Mouse (Mus musculus) ES-Bruce4 (cell line): ENCODE data around the gene Tbl3. TPM values are rescaled to one million over a fixed set of nuclear protein-coding genes. Genes with fewer than 3 reads are reported as not detected.

Source experiments
- H3K27ac ChIP-seq: 2 replicates; pipeline ENCODE4 v1.5.1; 2012; ENCODE audit warnings: low read length, inconsistent platforms; ENCODE audit not compliant: insufficient read depth
- H3K27me3 ChIP-seq: 2 replicates; pipeline ENCODE4 v1.6.1; 2012; ENCODE audit warnings: mild to moderate bottlenecking, low read length, inconsistent platforms; ENCODE audit not compliant: control insufficient read depth, poor library complexity, insufficient read depth, severe bottlenecking
- H3K36me3 ChIP-seq: 2 replicates; pipeline ENCODE4 v1.6.1; 2012; ENCODE audit warnings: inconsistent platforms, mild to moderate bottlenecking, low read length, moderate library complexity; ENCODE audit not compliant: control insufficient read depth, poor library complexity, insufficient read depth, severe bottlenecking
- H3K4me1 ChIP-seq: one replicate; pipeline ENCODE4 v1.8.1; 2011; ENCODE audit warnings: low read length; ENCODE audit not compliant: control insufficient read depth, insufficient read depth
- H3K4me3 ChIP-seq: 2 replicates; pipeline ENCODE4 v1.5.1; 2011; ENCODE audit warnings: low read depth, mild to moderate bottlenecking, low read length
- H3K9ac ChIP-seq: 2 replicates; pipeline ENCODE4 v1.6.1; 2012; ENCODE audit warnings: low read depth, mild to moderate bottlenecking, inconsistent platforms; ENCODE audit not compliant: poor library complexity, severe bottlenecking
- H3K9me3 ChIP-seq: replicated peaks from 2 replicates; pipeline ENCODE4 v1.6.1; 2012; ENCODE audit warnings: mild to moderate bottlenecking, low read length, inconsistent platforms; ENCODE audit not compliant: control insufficient read depth, poor library complexity, insufficient read depth, severe bottlenecking
- CTCF ChIP-seq: IDR thresholded peaks from one replicate; pipeline ENCODE4 v1.8.1; 2011; ENCODE audit warnings: low read depth, low read length
- EP300 ChIP-seq: IDR thresholded peaks from 2 replicates; pipeline ENCODE4 v1.6.1; 2011; ENCODE audit warnings: low read depth, low read length; ENCODE audit not compliant: insufficient read depth
- POLR2A ChIP-seq: IDR thresholded peaks from one replicate; pipeline ENCODE4 v1.8.1; 2011; ENCODE audit warnings: low read length; ENCODE audit not compliant: insufficient read depth
- polyA plus RNA-seq: library from polyadenylated mRNA; stranded (reverse); fragments of >200 nt; gene quantifications from 2 replicates; pipeline ENCODE4 v1.2.4, GENCODE M21; 2011; ENCODE audit warnings: low read depth; ENCODE audit not compliant: missing spikeins, insufficient read depth, insufficient read length

Tbl3 gene
- polyA plus RNA-seq, 1 experiment = 44.4 TPM

DNA sequence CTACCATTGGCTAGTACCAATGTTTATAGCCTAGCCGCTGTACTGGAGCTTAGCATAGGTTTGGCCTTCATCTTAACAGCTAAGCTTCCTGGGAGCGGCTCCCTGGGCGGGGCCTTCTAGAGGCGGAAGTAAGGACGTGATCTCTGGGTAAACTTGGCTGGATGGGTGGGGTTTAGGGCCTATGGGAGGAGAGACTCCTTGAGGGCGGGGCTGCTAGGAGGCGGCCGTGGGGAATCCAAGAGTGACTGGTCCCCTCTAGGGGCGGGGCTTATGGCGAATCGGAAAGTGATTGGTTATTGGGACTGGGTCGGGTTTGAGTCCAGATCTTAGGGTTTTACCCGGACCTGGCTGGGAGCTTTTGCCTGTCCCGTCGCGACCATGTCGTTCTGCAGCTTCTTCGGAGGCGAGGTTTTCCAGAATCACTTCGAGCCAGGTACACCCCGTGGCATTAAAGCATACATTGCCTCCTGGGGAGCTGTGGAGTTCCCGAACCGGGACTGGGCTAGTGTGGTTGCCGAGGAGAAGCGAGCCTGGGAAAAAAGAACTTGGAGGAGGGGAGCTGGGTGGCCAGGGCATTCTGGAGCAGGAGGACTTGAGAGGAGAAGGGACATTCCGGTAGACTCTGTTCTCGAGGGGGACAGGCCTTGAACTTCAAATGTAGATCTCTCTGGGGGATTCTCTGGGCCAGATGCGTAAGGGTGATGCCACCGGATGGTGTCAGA lies 29.0 kb upstream of the Tbl3 start, which contains the start of gene Msrb1:
Msrb1 (plus strand) TSS at position 313 of the 722 bp plus-strand sequence.
- Histone ChIP-seq H3K27ac (0 out of 2 replicates have a peak within 1 kb of the TSS, but pooled peaks have one; percentile 23), H3K27me3 (no peaks in the 10 kb centered on the region), H3K4me3 (peak within 1 kb of the TSS; percentile 88), H3K36me3 (no peaks in the 10 kb centered on the region), H3K4me1 (peaks cover 2% of the 10 kb centered on the region), H3K9me3 (no peaks in the 10 kb centered on the region), H3K9ac (peak within 1 kb of the TSS; percentile 33)
- TF ChIP-seq POLR2A = peak; percentile 69
- no peak for TF ChIP-seq CTCF

DNA sequence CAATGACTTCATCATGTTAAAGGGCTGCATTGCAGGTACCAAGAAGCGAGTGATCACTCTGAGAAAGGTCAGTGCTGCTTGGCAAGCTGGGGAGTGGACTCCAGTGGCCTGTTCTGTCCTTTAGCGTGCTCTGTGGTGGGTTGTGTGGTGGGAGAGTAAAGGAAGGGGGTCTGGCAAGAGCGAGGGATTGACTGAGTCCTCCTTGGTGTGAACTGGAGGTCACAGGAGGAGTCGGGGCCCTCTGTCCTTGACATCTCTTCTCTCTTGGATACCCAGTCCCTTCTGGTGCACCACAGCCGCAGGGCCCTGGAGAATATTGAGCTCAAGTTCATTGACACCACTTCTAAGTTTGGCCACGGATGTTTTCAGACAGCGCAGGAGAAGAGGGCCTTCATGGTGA lies 28.0 kb upstream of the Tbl3 start:
- no peak overlapping the region for H3K4me3 ChIP-seq
- H3K27ac ChIP-seq = 0 out of 2 replicates have a peak overlapping the region, but pooled peaks have one; percentile 23
- TF ChIP-seq EP300 = no peak
- no peak for TF ChIP-seq POLR2A
- no peak for TF ChIP-seq CTCF
- no peaks in the 10 kb centered on the region for H3K9me3 ChIP-seq
- H3K27me3 ChIP-seq = no peaks in the 10 kb centered on the region
- H3K4me1 ChIP-seq = peaks cover 2% of the 10 kb centered on the region
- H3K36me3 ChIP-seq = no peaks in the 10 kb centered on the region
- peak overlapping the region; percentile 33; the same call in 1 of the 2 replicates for H3K9ac ChIP-seq

DNA sequence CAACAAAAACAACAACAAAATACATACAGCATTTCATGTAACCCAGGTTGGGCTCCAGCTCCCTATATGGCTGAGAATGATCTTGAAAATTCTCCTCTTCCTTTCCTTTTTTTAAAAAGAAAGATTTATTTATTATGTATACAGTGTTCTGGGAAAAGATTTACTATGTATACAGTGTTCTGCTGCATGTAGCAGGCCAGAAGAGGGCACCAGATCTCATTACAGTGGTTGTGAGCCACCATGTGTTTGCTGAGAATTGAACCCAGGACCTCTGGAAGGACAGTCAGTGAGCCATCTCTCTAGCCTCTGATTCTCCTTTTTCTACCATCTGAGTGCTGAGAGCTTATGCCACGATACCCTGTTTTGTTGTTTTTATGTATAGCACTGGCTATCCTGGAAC lies 27.1 kb upstream of the Tbl3 start:
- no peak for TF ChIP-seq CTCF
- no peak for TF ChIP-seq POLR2A
- no peak for TF ChIP-seq EP300
- no peak overlapping the region for H3K27ac ChIP-seq
- no peak overlapping the region for H3K9ac ChIP-seq
- H3K9me3 ChIP-seq = no peaks in the 10 kb centered on the region
- peaks cover 2% of the 10 kb centered on the region for H3K4me1 ChIP-seq
- H3K27me3 ChIP-seq = no peaks in the 10 kb centered on the region
- H3K4me3 ChIP-seq = no peak overlapping the region
- H3K36me3 ChIP-seq = no peaks in the 10 kb centered on the region

DNA sequence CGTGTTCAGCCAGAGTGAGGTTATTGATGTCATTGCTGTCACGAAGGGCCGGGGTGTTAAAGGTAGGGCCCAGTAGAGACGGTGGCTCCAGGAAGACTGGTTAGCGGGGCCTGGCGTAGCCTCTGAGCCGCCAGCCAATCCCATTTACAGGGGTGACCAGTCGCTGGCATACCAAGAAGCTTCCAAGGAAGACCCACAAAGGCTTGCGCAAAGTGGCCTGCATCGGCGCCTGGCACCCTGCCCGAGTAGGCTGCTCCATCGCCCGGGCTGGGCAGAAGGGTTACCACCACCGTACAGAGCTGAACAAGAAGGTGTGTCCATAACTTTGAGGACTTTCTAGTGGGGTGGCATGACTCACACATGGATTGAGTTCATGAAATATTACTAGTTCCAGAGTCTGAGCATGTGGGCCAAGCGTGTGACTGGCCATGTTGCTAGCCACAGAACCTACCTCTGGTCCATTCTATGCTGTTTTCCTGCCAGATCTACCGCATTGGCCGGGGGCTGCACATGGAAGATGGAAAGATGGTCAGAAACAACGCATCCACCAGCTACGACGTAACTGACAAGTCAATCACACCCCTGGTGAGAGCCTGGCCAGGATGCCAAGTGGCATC lies 26.1 kb upstream of the Tbl3 start:
- no peaks in the 10 kb centered on the region for H3K36me3 ChIP-seq
- no peaks in the 10 kb centered on the region for H3K27me3 ChIP-seq
- H3K27ac ChIP-seq = no peak overlapping the region
- no peaks in the 10 kb centered on the region for H3K9me3 ChIP-seq
- H3K4me1 ChIP-seq = peaks cover 2% of the 10 kb centered on the region
- no peak for TF ChIP-seq CTCF
- no peak for TF ChIP-seq EP300
- no peak for TF ChIP-seq POLR2A
- H3K9ac ChIP-seq = no peak overlapping the region
- no peak overlapping the region for H3K4me3 ChIP-seq

DNA sequence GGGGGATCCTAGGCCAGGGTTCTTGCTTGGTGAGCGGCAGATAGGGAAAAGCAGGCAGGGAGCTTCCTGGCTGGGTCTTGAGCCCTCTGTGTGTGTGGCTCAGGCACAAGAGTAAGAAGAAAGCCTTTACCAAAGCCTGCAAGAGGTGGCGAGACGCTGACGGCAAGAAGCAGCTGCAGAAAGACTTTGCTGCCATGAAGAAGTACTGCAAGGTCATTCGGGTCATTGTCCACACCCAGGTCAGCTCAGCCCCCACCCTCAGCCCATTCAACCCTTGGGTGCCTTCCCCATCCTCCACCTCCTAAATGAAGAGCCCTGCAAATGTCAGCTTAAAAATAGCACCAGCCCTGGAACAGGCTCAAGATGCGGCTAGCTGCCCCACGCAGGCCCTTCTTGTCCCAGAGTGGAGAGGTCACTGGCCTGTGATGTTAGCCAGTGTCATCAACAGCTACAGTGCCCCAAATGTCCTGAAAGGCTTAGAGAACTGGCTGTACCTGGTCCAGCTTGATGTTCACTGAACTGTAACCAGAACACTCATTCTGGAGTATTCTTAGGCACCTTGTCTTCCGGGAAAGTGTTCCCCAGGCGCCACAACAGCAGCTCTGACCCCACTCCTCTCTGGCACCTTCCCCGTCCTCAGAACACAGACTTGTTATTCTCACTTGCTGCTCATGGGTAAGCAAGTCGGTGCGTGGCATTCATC lies 24.9 kb upstream of the Tbl3 start:
- no peak overlapping the region for H3K9ac ChIP-seq
- H3K4me3 ChIP-seq = no peak overlapping the region
- H3K4me1 ChIP-seq = peaks cover 2% of the 10 kb centered on the region
- no peak for TF ChIP-seq CTCF
- TF ChIP-seq EP300 = no peak
- TF ChIP-seq POLR2A = no peak
- H3K27ac ChIP-seq = no peak overlapping the region
- H3K9me3 ChIP-seq = no peaks in the 10 kb centered on the region
- no peaks in the 10 kb centered on the region for H3K27me3 ChIP-seq
- H3K36me3 ChIP-seq = no peaks in the 10 kb centered on the region
